Mouse (Mus musculus) liver, adult 2 months (tissue): ENCODE measurements around the gene Plbd1. TPM values are rescaled to one million over a fixed set of nuclear protein-coding genes. Genes with fewer than 3 reads are reported as not detected.
A peak's percentile ranks its signal among the peaks of the same experiment; 100 is the strongest.

Source experiments
- DNase-seq: peaks from one replicate; pipeline ENCODE4 v3.0.0-alpha.2; 2011; ENCODE audit warnings: low read depth, low spot score; ENCODE audit errors: extremely low read depth
- H3K27ac ChIP-seq: fragments of 200-500 bp; replicated peaks from 2 replicates; pipeline ENCODE4 v1.5.1; 2012; ENCODE audit warnings: low read depth, mild to moderate bottlenecking, control low read depth, inconsistent platforms, low read length; ENCODE audit not compliant: insufficient read depth
- H3K27me3 ChIP-seq: fragments of 200-500 bp; 2 replicates; pipeline ENCODE4 v1.6.1; 2012; ENCODE audit warnings: mild to moderate bottlenecking, moderate library complexity, low read length, inconsistent platforms; ENCODE audit not compliant: control insufficient read depth, insufficient read depth
- H3K36me3 ChIP-seq: fragments of 200-500 bp; 2 replicates; pipeline ENCODE4 v1.6.1; 2012; ENCODE audit warnings: low read length, inconsistent platforms; ENCODE audit not compliant: control insufficient read depth, insufficient read depth
- H3K4me1 ChIP-seq: fragments of 200-500 bp; 2 replicates; pipeline ENCODE4 v1.6.1; 2011; ENCODE audit warnings: low read length; ENCODE audit not compliant: control insufficient read depth, insufficient read depth
- H3K4me3 ChIP-seq: fragments of 200-500 bp; 2 replicates; pipeline ENCODE4 v1.5.1; 2011; ENCODE audit warnings: low read depth, mild to moderate bottlenecking, control low read depth, low read length, moderate library complexity; ENCODE audit not compliant: insufficient read depth
- H3K79me2 ChIP-seq: fragments of 200-500 bp; 2 replicates; pipeline ENCODE4 v1.6.1; 2012; ENCODE audit warnings: inconsistent platforms, mild to moderate bottlenecking, low read length, moderate library complexity; ENCODE audit not compliant: control insufficient read depth, insufficient read depth
- H3K9ac ChIP-seq: fragments of 200-500 bp; 2 replicates; pipeline ENCODE4 v1.6.1; 2012; ENCODE audit warnings: low read depth, mild to moderate bottlenecking, control low read depth, inconsistent platforms, low read length
- CTCF ChIP-seq: fragments of 200-500 bp; IDR thresholded peaks from 2 replicates; pipeline ENCODE4 v1.5.1; 2011; ENCODE audit warnings: low read depth, low read length, control low read depth
- POLR2A ChIP-seq: fragments of 200-500 bp; IDR thresholded peaks from 2 replicates; pipeline ENCODE4 v1.6.1; 2011; ENCODE audit warnings: low read length, control low read depth; ENCODE audit not compliant: insufficient read depth; ENCODE audit errors: extremely low read depth
- WGBS: fragments of 180-500 bp; shearing (Covaris S2); methylation state at CpG from one replicate; pipeline ENCODE4 v1.1.7; 2018; 5-methylcytosine and 5-hydroxymethylcytosine counted together
- polyA plus RNA-seq: library from polyadenylated mRNA; depleted of rRNA; stranded (reverse); fragments of >200 nt; gene quantifications from 2 replicates; pipeline ENCODE4 v1.2.3, GENCODE M21; 2012; rRNA removed
- total RNA-seq: library from RNA; depleted of rRNA; stranded (reverse); fragments of >200 nt; gene quantifications from 2 replicates; pipeline ENCODE4 v1.2.3, GENCODE M21; 2014; rRNA removed

Plbd1 gene
- total and polyA plus RNA-seq, 2 experiments: 31.4 to 53.5 TPM

GRCm38 (mm10) chr6:136594541-136594940 is 67.2 kb downstream of the Plbd1 start:
- TF ChIP-seq CTCF (no peak), POLR2A (no peak)
- Histone ChIP-seq H3K4me1 (no peaks in the 10 kb centered on the region), H3K27me3 (no peaks in the 10 kb centered on the region), H3K79me2 (no peaks in the 10 kb centered on the region), H3K4me3 (no peak overlapping the region), H3K27ac (no peak overlapping the region), H3K9ac (no peak overlapping the region), H3K36me3 (peaks cover 45% of the 10 kb centered on the region)
- DNase-seq: no peak
- WGBS: 95% methylated on average over 4 of the region's 4 CpGs

GRCm38 (mm10) chr6:136590739-136591138 is 71.0 kb downstream of the Plbd1 start:
- H3K4me3 ChIP-seq: no peak overlapping the region
- 97% methylated on average over 4 of the region's 4 CpGs for WGBS
- DNase-seq: no peak
- H3K27ac ChIP-seq: no peak overlapping the region
- TF ChIP-seq POLR2A: no peak
- no peak for TF ChIP-seq CTCF
- H3K79me2 ChIP-seq: no peaks in the 10 kb centered on the region
- H3K36me3 ChIP-seq: peaks cover 44% of the 10 kb centered on the region
- H3K9ac ChIP-seq: no peak overlapping the region
- no peaks in the 10 kb centered on the region for H3K4me1 ChIP-seq
- H3K27me3 ChIP-seq: no peaks in the 10 kb centered on the region

GRCm38 (mm10) chr6:136566002-136566401 is 95.7 kb downstream of the Plbd1 start:
- Histone ChIP-seq H3K9ac (no peak overlapping the region), H3K4me1 (no peaks in the 10 kb centered on the region), H3K4me3 (no peak overlapping the region), H3K79me2 (peaks cover 4% of the 10 kb centered on the region; the same call in 1 of the 2 replicates), H3K36me3 (peaks cover 67% of the 10 kb centered on the region), H3K27ac (no peak overlapping the region), H3K27me3 (no peaks in the 10 kb centered on the region)
- 86% methylated on average over 5 of the region's 5 CpGs for WGBS
- DNase-seq: peak; percentile 24
- TF ChIP-seq POLR2A: no peak
- TF ChIP-seq CTCF: no peak

Other genes starting within 250 kb of the Plbd1 start
- not detected in 2 replicates for gene E330021D16Rik, start 246.4 kb downstream of the Plbd1 start, total RNA-seq
- gene E330021D16Rik, start 246.4 kb downstream of the Plbd1 start, polyA plus RNA-seq: 0.07 TPM in 1 of 2 replicates, not detected in the other
- 14.8 and 14.9 TPM in 2 replicates for gene Atf7ip, start 155.8 kb downstream of the Plbd1 start, total RNA-seq
- gene Atf7ip, start 155.8 kb downstream of the Plbd1 start, polyA plus RNA-seq: 5.1 and 5.2 TPM in 2 replicates
- gene Gucy2c, start 119.8 kb upstream of the Plbd1 start, total RNA-seq: 0.55 and 2.6 TPM in 2 replicates
- gene Gucy2c, start 119.8 kb upstream of the Plbd1 start, polyA plus RNA-seq: 0.17 and 0.56 TPM in 2 replicates
- 8.8 and 9.9 TPM in 2 replicates for gene Hist4h4, start 142.5 kb upstream of the Plbd1 start, total RNA-seq
- gene Hist4h4, start 142.5 kb upstream of the Plbd1 start, polyA plus RNA-seq: 0.15 and 0.21 TPM in 2 replicates
- 53.1 and 63.8 TPM in 2 replicates for gene H2afj, start 146.3 kb upstream of the Plbd1 start, total RNA-seq
- gene H2afj, start 146.3 kb upstream of the Plbd1 start, polyA plus RNA-seq: 90.3 and 103 TPM in 2 replicates
- gene BC049715, start 165.7 kb upstream of the Plbd1 start, total RNA-seq: 0.18 and 1.1 TPM in 2 replicates
- gene BC049715, start 165.7 kb upstream of the Plbd1 start, polyA plus RNA-seq: 0.09 and 0.61 TPM in 2 replicates
- 6.6 and 9.0 TPM in 2 replicates for gene Wbp11, start 166.3 kb upstream of the Plbd1 start, total RNA-seq
- 13.6 and 18.0 TPM in 2 replicates for gene Wbp11, start 166.3 kb upstream of the Plbd1 start, polyA plus RNA-seq
- 0.07 TPM in 1 of 2 replicates, not detected in the other for gene Smco3, start 173.5 kb upstream of the Plbd1 start, total RNA-seq
- gene Smco3, start 173.5 kb upstream of the Plbd1 start, polyA plus RNA-seq: not detected in 2 replicates
- gene Art4, start 195.8 kb upstream of the Plbd1 start, total RNA-seq: 1.8 and 1.9 TPM in 2 replicates
- gene Art4, start 195.8 kb upstream of the Plbd1 start, polyA plus RNA-seq: 0.93 and 1.1 TPM in 2 replicates
- gene Mgp, start 213.9 kb upstream of the Plbd1 start, total RNA-seq: 10.0 and 10.9 TPM in 2 replicates
- 7.3 and 11.9 TPM in 2 replicates for gene Mgp, start 213.9 kb upstream of the Plbd1 start, polyA plus RNA-seq